Mouse (Mus musculus) ES-Bruce4 (cell line): Measurements from ENCODE around the gene Nbl1. TPM values are rescaled to one million over a fixed set of nuclear protein-coding genes. Genes with fewer than 3 reads are reported as not detected.

Experiments used
- H3K27ac ChIP-seq: 2 replicates; pipeline ENCODE4 v1.5.1; 2012; ENCODE audit warnings: low read length, inconsistent platforms; ENCODE audit not compliant: insufficient read depth
- H3K27me3 ChIP-seq: 2 replicates; pipeline ENCODE4 v1.6.1; 2012; ENCODE audit warnings: mild to moderate bottlenecking, low read length, inconsistent platforms; ENCODE audit not compliant: control insufficient read depth, poor library complexity, insufficient read depth, severe bottlenecking
- H3K36me3 ChIP-seq: 2 replicates; pipeline ENCODE4 v1.6.1; 2012; ENCODE audit warnings: inconsistent platforms, mild to moderate bottlenecking, low read length, moderate library complexity; ENCODE audit not compliant: control insufficient read depth, poor library complexity, insufficient read depth, severe bottlenecking
- H3K4me1 ChIP-seq: one replicate; pipeline ENCODE4 v1.8.1; 2011; ENCODE audit warnings: low read length; ENCODE audit not compliant: control insufficient read depth, insufficient read depth
- H3K4me3 ChIP-seq: 2 replicates; pipeline ENCODE4 v1.5.1; 2011; ENCODE audit warnings: low read depth, mild to moderate bottlenecking, low read length
- H3K9ac ChIP-seq: 2 replicates; pipeline ENCODE4 v1.6.1; 2012; ENCODE audit warnings: low read depth, mild to moderate bottlenecking, inconsistent platforms; ENCODE audit not compliant: poor library complexity, severe bottlenecking
- H3K9me3 ChIP-seq: replicated peaks from 2 replicates; pipeline ENCODE4 v1.6.1; 2012; ENCODE audit warnings: mild to moderate bottlenecking, low read length, inconsistent platforms; ENCODE audit not compliant: control insufficient read depth, poor library complexity, insufficient read depth, severe bottlenecking
- CTCF ChIP-seq: IDR thresholded peaks from one replicate; pipeline ENCODE4 v1.8.1; 2011; ENCODE audit warnings: low read depth, low read length
- EP300 ChIP-seq: IDR thresholded peaks from 2 replicates; pipeline ENCODE4 v1.6.1; 2011; ENCODE audit warnings: low read depth, low read length; ENCODE audit not compliant: insufficient read depth
- POLR2A ChIP-seq: IDR thresholded peaks from one replicate; pipeline ENCODE4 v1.8.1; 2011; ENCODE audit warnings: low read length; ENCODE audit not compliant: insufficient read depth
- polyA plus RNA-seq: library from polyadenylated mRNA; stranded (reverse); fragments of >200 nt; gene quantifications from 2 replicates; pipeline ENCODE4 v1.2.4, GENCODE M21; 2011; ENCODE audit warnings: low read depth; ENCODE audit not compliant: missing spikeins, insufficient read depth, insufficient read length

Gene Nbl1
- polyA plus RNA-seq, 1 experiment: 5.1 TPM

DNA sequence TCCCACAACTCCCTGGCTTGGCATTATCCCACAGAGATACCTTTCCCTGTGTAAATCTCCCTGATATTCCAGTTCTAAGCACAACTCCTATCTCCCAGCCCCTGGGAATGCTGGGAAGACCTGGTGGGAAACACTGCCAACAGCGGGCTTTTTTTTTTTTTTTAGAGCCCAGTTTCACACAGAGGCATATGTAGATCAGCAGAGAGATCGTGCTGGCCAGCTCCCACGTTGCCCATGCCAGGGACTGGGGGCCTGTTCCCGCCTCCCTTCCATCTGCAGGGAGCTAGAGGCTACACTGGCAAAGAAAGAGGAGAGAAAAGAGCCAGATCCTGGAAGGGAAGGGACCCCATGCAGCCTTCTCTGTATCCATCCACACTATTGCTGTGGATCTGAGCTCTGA is 24.5 kb downstream of the Nbl1 start:
- Histone ChIP-seq H3K4me1 (no peaks in the 10 kb centered on the region), H3K27ac (no peak overlapping the region), H3K4me3 (no peak overlapping the region), H3K9ac (no peak overlapping the region), H3K36me3 (no peaks in the 10 kb centered on the region), H3K9me3 (no peaks in the 10 kb centered on the region), H3K27me3 (no peaks in the 10 kb centered on the region)
- no peak for TF ChIP-seq CTCF
- TF ChIP-seq POLR2A: no peak
- TF ChIP-seq EP300: no peak

DNA sequence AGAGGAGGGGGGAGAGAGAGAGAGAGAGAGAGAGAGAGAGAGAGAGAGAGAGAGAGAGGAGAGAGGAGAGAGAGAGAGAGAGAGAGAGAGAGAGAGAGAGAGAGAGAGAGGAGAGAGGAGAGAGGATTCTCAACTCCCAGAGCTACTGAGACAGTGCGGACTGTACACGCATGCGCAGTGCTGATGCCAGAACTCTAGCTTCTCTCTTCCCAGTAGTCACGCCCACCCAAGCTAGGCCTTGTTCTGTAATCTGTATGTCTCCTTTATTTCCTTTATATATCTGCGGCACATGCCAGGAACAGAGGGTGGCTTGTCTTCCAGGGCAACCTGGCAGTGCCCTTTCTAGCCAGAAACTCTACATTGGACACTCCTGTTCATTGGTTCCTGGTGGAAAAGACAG is 28.0 kb downstream of the Nbl1 start:
- H3K4me1 ChIP-seq: no peaks in the 10 kb centered on the region
- H3K27ac ChIP-seq: no peak overlapping the region
- TF ChIP-seq POLR2A: no peak
- no peak for TF ChIP-seq CTCF
- no peak for TF ChIP-seq EP300
- H3K27me3 ChIP-seq: no peaks in the 10 kb centered on the region
- H3K36me3 ChIP-seq: no peaks in the 10 kb centered on the region
- no peak overlapping the region for H3K9ac ChIP-seq
- no peaks in the 10 kb centered on the region for H3K9me3 ChIP-seq
- no peak overlapping the region for H3K4me3 ChIP-seq

DNA sequence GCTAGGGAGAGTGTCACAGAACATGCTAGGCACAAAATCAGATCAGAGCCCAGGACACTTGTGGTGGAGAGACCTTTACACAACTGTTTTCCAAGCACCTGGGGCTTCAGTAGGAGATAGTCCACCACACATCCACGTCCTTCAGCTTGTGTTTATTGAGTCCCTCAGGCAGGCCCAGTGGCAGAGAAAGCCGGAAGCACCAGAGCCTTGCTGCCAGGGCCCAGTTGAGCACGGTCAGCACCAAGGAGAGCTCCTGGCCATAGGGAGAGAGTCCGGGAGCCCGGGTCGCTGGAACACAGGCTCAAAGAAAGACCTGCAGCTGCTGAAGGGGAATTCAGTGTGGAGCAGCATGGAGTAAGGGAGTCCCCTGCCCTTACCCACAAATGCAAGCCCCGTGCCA is 33.2 kb downstream of the Nbl1 start:
- Histone ChIP-seq H3K9me3 (no peaks in the 10 kb centered on the region), H3K4me3 (no peak overlapping the region), H3K27me3 (no peaks in the 10 kb centered on the region), H3K9ac (no peak overlapping the region), H3K27ac (no peak overlapping the region), H3K36me3 (no peaks in the 10 kb centered on the region), H3K4me1 (no peaks in the 10 kb centered on the region)
- no peak for TF ChIP-seq EP300
- TF ChIP-seq CTCF: no peak
- no peak for TF ChIP-seq POLR2A

DNA sequence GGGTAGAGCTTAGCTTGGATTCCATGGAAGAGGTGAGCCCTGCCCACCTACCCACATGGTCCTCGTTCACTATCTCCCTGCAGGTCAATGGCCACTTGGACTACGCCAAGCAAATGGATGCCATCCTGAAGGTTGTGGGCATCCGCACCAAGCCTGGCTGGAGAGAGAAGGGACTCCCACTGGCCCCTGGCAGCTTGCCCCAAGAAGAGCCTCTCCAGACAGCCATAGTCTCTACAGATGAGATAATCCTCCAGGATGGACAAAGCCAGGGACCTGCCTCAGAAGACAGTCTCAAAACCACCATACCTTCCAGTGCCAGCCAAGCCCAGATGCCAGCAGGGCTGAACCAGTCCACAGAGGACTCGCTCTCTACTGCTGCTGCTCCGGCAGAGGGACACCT is 34.8 kb downstream of the Nbl1 start:
- Histone ChIP-seq H3K9ac (no peak overlapping the region), H3K36me3 (no peaks in the 10 kb centered on the region), H3K27me3 (no peaks in the 10 kb centered on the region), H3K4me3 (no peak overlapping the region), H3K4me1 (no peaks in the 10 kb centered on the region), H3K9me3 (no peaks in the 10 kb centered on the region), H3K27ac (no peak overlapping the region)
- no peak for TF ChIP-seq CTCF
- no peak for TF ChIP-seq POLR2A
- TF ChIP-seq EP300: no peak

DNA sequence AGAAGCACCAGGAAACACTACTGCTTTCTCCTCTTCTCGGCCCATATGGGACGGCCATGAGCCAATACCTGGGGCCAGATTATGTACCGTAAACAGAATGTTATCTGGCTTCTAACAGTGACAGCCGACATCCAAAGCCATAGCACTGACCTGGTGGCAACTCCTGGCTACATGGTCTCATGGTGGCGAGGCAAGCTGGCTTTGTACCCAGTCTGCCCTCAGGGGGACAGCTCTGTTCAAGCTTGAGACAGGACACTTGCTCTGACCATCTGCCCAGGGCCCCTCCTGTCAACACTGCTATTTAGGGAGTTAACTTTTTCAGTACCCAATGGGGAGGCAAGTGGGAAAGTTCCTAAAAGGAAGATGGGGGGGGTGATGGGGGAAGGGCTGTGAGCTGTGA is 35.5 kb downstream of the Nbl1 start:
- Histone ChIP-seq H3K27ac (no peak overlapping the region), H3K27me3 (no peaks in the 10 kb centered on the region), H3K9me3 (no peaks in the 10 kb centered on the region), H3K4me3 (no peak overlapping the region), H3K4me1 (no peaks in the 10 kb centered on the region), H3K36me3 (no peaks in the 10 kb centered on the region), H3K9ac (no peak overlapping the region)
- TF ChIP-seq CTCF (no peak), EP300 (no peak), POLR2A (no peak)

DNA sequence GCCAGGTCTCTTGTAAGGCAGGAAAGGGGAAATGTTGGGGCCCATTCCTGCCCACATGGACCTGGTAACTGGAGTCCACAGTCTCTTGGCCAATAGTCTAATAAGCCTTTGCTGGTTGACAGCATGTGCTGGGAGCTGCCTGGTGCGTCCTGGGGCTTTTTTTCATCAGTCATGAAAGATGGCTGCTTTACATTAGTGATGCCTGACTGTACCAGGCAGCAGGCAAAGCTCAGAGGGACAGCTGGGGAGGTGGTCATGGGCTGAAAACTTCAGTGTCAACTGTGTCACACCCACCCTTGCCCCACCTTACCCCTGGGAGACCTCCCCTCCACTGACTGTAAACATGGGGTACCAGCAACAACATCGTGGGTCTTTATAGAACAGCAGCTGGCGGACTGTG is 37.0 kb downstream of the Nbl1 start:
- TF ChIP-seq EP300 (no peak), POLR2A (no peak), CTCF (no peak)
- Histone ChIP-seq H3K9ac (no peak overlapping the region), H3K27ac (no peak overlapping the region), H3K9me3 (no peaks in the 10 kb centered on the region), H3K27me3 (no peaks in the 10 kb centered on the region), H3K36me3 (no peaks in the 10 kb centered on the region), H3K4me3 (no peak overlapping the region), H3K4me1 (no peaks in the 10 kb centered on the region)

DNA sequence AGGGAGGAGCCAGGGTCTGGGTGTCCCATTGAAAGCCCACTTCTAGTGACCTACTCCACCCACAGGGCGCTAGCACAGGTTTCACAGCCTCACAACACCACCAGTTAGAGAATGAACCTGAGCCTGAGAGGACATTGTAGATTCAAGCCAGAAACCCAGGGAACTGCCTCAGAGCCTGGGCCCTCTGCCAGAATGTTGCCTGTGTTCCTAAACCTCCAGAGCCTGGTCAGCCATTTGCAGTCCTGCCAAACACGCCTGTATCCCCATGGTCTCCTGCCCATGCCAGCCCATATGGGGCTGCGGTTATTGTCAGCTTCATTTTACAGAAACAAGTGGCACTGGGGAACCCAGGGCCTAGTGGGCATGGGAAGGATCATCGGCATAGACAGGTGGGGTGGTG is 37.5 kb downstream of the Nbl1 start:
- H3K36me3 ChIP-seq: no peaks in the 10 kb centered on the region
- no peak overlapping the region for H3K27ac ChIP-seq
- no peaks in the 10 kb centered on the region for H3K9me3 ChIP-seq
- H3K9ac ChIP-seq: no peak overlapping the region
- TF ChIP-seq CTCF: no peak
- no peak for TF ChIP-seq EP300
- no peak for TF ChIP-seq POLR2A
- no peaks in the 10 kb centered on the region for H3K4me1 ChIP-seq
- no peak overlapping the region for H3K4me3 ChIP-seq
- no peaks in the 10 kb centered on the region for H3K27me3 ChIP-seq
